Mouse (Mus musculus): ENCODE data around the gene Kif26b. TPM values are rescaled to one million over a fixed set of nuclear protein-coding genes. Genes with fewer than 3 reads are reported as not detected.

Gene Kif26b
- polyA plus RNA-seq, 1 experiment from 2014 or later: 1.8 TPM

DNA sequence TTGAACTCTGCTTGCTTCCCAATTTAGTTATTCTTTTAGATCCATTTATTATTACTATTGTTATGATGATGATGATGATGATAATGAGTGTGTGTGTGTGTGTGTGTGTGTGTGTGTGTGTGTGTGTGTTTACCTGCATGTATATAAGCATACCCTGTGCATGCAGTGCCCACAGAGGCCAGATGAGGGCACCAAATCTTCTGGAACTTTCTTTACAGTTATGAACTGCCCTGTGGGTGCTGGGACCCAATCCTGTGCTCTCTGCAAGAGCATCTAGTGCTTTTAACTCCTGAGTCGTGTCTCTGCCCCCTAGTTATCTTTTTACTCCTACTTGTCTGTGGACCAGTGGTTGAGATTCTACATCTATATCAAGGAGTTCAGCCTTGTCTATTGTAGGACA is 219.7 kb downstream of the Kif26b start:
- Histone ChIP-seq H3K9ac (ENCODE audit: low read length) (no peak overlapping the region), H3K4me2 (ENCODE audit: low read depth, low read length) (no peak overlapping the region), H3K36me3 (ENCODE audit: control insufficient read depth, insufficient read depth, low read length) (no peaks in the 10 kb centered on the region), H3K27ac (ENCODE audit: low read length) (no peak overlapping the region), H3K9me3 (replicated peaks; ENCODE audit: control insufficient read depth, low read length) (peaks cover 4% of the 10 kb centered on the region; the same call in 1 of the 2 replicates), H3K27me3 (ENCODE audit: control insufficient read depth, insufficient read depth, low read length) (no peaks in the 10 kb centered on the region), H3K4me1 (ENCODE audit: control insufficient read depth, insufficient read depth, low read length) (no peaks in the 10 kb centered on the region), H3K4me3 (replicated peaks; ENCODE audit: low read length) (no peak overlapping the region)
- no peak for ATAC-seq (ENCODE audit: insufficient read depth, low FRiP score)
- 85% methylated on average over 1 of the region's 1 CpGs for WGBS

DNA sequence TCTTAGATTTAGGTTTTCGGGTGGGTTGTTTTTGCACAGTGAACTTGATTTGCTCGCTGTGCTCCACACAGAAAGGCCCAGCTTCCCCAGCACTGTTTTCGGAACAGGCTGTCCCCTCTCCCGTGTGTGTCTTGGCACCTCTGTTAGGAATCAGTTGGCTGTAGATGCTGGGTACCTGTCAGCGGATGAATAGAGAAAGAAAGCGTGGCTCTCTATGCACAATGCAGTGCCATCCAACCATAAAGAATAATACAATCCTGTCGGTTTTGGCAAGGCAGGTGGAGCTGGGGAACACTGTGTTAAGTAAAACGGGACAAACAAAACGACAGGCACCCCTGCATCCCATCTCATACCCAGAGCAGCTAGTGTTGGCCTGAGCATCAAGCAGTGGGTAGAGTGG is 220.9 kb downstream of the Kif26b start:
- no peaks in the 10 kb centered on the region for H3K4me1 ChIP-seq (ENCODE audit: control insufficient read depth, insufficient read depth, low read length)
- 89% methylated on average over 9 of the region's 9 CpGs for WGBS
- peaks cover 4% of the 10 kb centered on the region; the same call in 1 of the 2 replicates for H3K9me3 ChIP-seq (replicated peaks; ENCODE audit: control insufficient read depth, low read length)
- no peak for ATAC-seq (ENCODE audit: insufficient read depth, low FRiP score)
- no peak overlapping the region for H3K4me3 ChIP-seq (replicated peaks; ENCODE audit: low read length)
- no peak overlapping the region for H3K9ac ChIP-seq (ENCODE audit: low read length)
- H3K4me2 ChIP-seq (ENCODE audit: low read depth, low read length): no peak overlapping the region
- no peak overlapping the region for H3K27ac ChIP-seq (ENCODE audit: low read length)
- H3K36me3 ChIP-seq (ENCODE audit: control insufficient read depth, insufficient read depth, low read length): no peaks in the 10 kb centered on the region
- no peaks in the 10 kb centered on the region for H3K27me3 ChIP-seq (ENCODE audit: control insufficient read depth, insufficient read depth, low read length)

- Histone ChIP-seq H3K9ac (ENCODE audit: low read length) (no peak overlapping the region), H3K9me3 (replicated peaks; ENCODE audit: control insufficient read depth, low read length) (no peaks in the 10 kb centered on the region), H3K36me3 (ENCODE audit: control insufficient read depth, insufficient read depth, low read length) (no peaks in the 10 kb centered on the region; the same call in 1 of the 2 replicates), H3K27ac (ENCODE audit: low read length) (no peak overlapping the region), H3K4me3 (replicated peaks; ENCODE audit: low read length) (no peak overlapping the region), H3K27me3 (ENCODE audit: control insufficient read depth, insufficient read depth, low read length) (no peaks in the 10 kb centered on the region), H3K4me1 (ENCODE audit: control insufficient read depth, insufficient read depth, low read length) (no peaks in the 10 kb centered on the region), H3K4me2 (ENCODE audit: low read depth, low read length) (no peak overlapping the region)
- WGBS: 47% methylated on average over 3 of the region's 3 CpGs
- no peak for ATAC-seq (ENCODE audit: insufficient read depth, low FRiP score)
Observed at GRCm38 (mm10) chr1:178758441-178758840, 229.5 kb downstream of the Kif26b start.

DNA sequence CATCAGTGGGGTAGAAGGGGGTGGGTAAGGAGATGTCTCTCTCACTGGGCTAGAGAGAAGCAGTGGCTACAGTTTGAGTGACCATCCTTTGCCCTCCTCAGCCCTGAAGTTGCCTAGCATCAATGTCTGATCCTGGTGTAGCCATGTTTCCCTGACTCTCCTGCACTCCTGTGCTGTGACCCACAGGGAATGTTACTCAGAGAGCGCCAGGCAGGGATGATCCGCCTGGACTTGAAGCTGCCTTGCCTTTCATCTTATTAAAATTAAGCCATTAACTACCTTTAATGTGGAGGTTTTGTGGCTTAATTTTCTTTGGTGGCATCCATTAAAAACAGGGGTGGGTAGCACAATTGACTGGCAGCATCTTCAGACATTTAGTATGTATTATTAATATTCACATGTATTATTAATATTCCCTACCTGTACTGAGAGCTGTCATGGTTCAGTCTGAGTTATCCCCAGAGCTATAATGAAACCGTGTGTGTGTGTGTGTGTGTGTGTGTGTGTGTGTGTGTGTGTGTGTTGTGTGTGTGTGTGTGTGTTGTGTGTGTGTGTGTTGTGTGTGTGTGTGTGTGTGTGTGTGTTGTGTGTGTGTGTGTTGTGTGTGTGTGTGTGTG is 233.3 kb downstream of the Kif26b start:
- WGBS: 84% methylated on average over 3 of the region's 3 CpGs
- no peak overlapping the region for H3K9ac ChIP-seq (ENCODE audit: low read length)
- H3K27ac ChIP-seq (ENCODE audit: low read length): no peak overlapping the region
- no peaks in the 10 kb centered on the region for H3K9me3 ChIP-seq (replicated peaks; ENCODE audit: control insufficient read depth, low read length)
- H3K36me3 ChIP-seq (ENCODE audit: control insufficient read depth, insufficient read depth, low read length): no peaks in the 10 kb centered on the region
- no peak for ATAC-seq (ENCODE audit: insufficient read depth, low FRiP score)
- H3K4me2 ChIP-seq (ENCODE audit: low read depth, low read length): no peak overlapping the region
- H3K4me3 ChIP-seq (replicated peaks; ENCODE audit: low read length): no peak overlapping the region
- H3K4me1 ChIP-seq (ENCODE audit: control insufficient read depth, insufficient read depth, low read length): no peaks in the 10 kb centered on the region
- H3K27me3 ChIP-seq (ENCODE audit: control insufficient read depth, insufficient read depth, low read length): no peaks in the 10 kb centered on the region

DNA sequence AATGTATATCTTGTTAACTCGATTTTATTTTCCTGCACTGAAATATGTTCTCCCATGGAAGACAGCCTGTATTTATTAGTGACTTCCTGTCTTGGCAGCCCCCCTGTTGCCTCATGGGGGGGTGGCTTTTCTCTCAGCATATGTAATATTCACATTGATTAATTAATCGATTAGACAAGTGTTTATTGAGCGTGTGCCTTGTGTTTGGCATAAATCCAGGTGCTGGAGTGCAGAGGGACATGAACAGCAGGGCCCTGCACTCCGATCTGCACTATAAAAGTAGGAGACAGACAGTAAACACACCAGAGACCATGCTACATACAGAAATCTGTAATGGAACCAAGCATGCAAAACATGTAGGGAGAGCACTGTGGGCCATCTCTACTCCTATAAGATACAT is 236.0 kb downstream of the Kif26b start:
- Histone ChIP-seq H3K4me3 (replicated peaks; ENCODE audit: low read length) (no peak overlapping the region), H3K9me3 (replicated peaks; ENCODE audit: control insufficient read depth, low read length) (no peaks in the 10 kb centered on the region), H3K27ac (ENCODE audit: low read length) (no peak overlapping the region), H3K4me1 (ENCODE audit: control insufficient read depth, insufficient read depth, low read length) (no peaks in the 10 kb centered on the region), H3K4me2 (ENCODE audit: low read depth, low read length) (no peak overlapping the region), H3K36me3 (ENCODE audit: control insufficient read depth, insufficient read depth, low read length) (no peaks in the 10 kb centered on the region), H3K9ac (ENCODE audit: low read length) (no peak overlapping the region), H3K27me3 (ENCODE audit: control insufficient read depth, insufficient read depth, low read length) (no peaks in the 10 kb centered on the region)
- ATAC-seq (ENCODE audit: insufficient read depth, low FRiP score): no peak
- WGBS: 50% methylated on average over 4 of the region's 4 CpGs

GRCm38 (mm10) chr1:178765650-178766049 is 236.7 kb downstream of the Kif26b start:
- Histone ChIP-seq H3K9ac (ENCODE audit: low read length) (no peak overlapping the region), H3K27ac (ENCODE audit: low read length) (no peak overlapping the region), H3K9me3 (replicated peaks; ENCODE audit: control insufficient read depth, low read length) (no peaks in the 10 kb centered on the region), H3K4me1 (ENCODE audit: control insufficient read depth, insufficient read depth, low read length) (no peaks in the 10 kb centered on the region), H3K36me3 (ENCODE audit: control insufficient read depth, insufficient read depth, low read length) (no peaks in the 10 kb centered on the region), H3K4me2 (ENCODE audit: low read depth, low read length) (no peak overlapping the region), H3K27me3 (ENCODE audit: control insufficient read depth, insufficient read depth, low read length) (no peaks in the 10 kb centered on the region), H3K4me3 (replicated peaks; ENCODE audit: low read length) (no peak overlapping the region)
- 79% methylated on average over 2 of the region's 2 CpGs for WGBS
- ATAC-seq (ENCODE audit: insufficient read depth, low FRiP score): no peak

DNA sequence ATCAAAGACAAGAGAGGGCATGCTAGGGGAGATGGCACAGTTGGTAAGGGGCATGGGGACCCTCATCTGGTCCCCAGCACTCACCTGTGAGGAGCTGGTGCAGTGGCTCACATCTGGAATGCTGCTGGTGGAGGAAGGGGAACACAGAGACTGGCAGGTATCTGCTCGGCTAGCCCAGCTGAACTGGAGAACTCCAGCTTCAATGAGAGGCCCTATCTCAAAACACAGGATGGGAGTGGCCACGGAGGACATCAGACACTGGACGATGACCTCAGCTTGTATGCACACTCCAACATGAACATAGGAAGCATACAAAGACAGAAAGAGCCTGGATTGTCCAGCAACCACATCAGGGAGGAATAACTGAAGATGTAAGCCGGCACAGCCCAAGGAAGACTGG is 240.1 kb downstream of the Kif26b start:
- no peak overlapping the region for H3K9ac ChIP-seq (ENCODE audit: low read length)
- H3K4me1 ChIP-seq (ENCODE audit: control insufficient read depth, insufficient read depth, low read length): no peaks in the 10 kb centered on the region
- ATAC-seq (ENCODE audit: insufficient read depth, low FRiP score): no peak
- H3K4me2 ChIP-seq (ENCODE audit: low read depth, low read length): no peak overlapping the region
- no peaks in the 10 kb centered on the region for H3K9me3 ChIP-seq (replicated peaks; ENCODE audit: control insufficient read depth, low read length)
- H3K4me3 ChIP-seq (replicated peaks; ENCODE audit: low read length): no peak overlapping the region
- no peaks in the 10 kb centered on the region for H3K27me3 ChIP-seq (ENCODE audit: control insufficient read depth, insufficient read depth, low read length)
- H3K36me3 ChIP-seq (ENCODE audit: control insufficient read depth, insufficient read depth, low read length): no peaks in the 10 kb centered on the region
- no peak overlapping the region for H3K27ac ChIP-seq (ENCODE audit: low read length)
- 81% methylated on average over 4 of the region's 4 CpGs for WGBS

GRCm38 (mm10) chr1:178769988-178770387 is 241.1 kb downstream of the Kif26b start:
- H3K27ac ChIP-seq (ENCODE audit: low read length): no peak overlapping the region
- H3K27me3 ChIP-seq (ENCODE audit: control insufficient read depth, insufficient read depth, low read length): no peaks in the 10 kb centered on the region
- WGBS: 76% methylated on average over 6 of the region's 6 CpGs
- H3K4me2 ChIP-seq (ENCODE audit: low read depth, low read length): no peak overlapping the region
- no peaks in the 10 kb centered on the region for H3K9me3 ChIP-seq (replicated peaks; ENCODE audit: control insufficient read depth, low read length)
- no peaks in the 10 kb centered on the region for H3K4me1 ChIP-seq (ENCODE audit: control insufficient read depth, insufficient read depth, low read length)
- no peak for ATAC-seq (ENCODE audit: insufficient read depth, low FRiP score)
- H3K36me3 ChIP-seq (ENCODE audit: control insufficient read depth, insufficient read depth, low read length): no peaks in the 10 kb centered on the region
- H3K9ac ChIP-seq (ENCODE audit: low read length): no peak overlapping the region
- no peak overlapping the region for H3K4me3 ChIP-seq (replicated peaks; ENCODE audit: low read length)

DNA sequence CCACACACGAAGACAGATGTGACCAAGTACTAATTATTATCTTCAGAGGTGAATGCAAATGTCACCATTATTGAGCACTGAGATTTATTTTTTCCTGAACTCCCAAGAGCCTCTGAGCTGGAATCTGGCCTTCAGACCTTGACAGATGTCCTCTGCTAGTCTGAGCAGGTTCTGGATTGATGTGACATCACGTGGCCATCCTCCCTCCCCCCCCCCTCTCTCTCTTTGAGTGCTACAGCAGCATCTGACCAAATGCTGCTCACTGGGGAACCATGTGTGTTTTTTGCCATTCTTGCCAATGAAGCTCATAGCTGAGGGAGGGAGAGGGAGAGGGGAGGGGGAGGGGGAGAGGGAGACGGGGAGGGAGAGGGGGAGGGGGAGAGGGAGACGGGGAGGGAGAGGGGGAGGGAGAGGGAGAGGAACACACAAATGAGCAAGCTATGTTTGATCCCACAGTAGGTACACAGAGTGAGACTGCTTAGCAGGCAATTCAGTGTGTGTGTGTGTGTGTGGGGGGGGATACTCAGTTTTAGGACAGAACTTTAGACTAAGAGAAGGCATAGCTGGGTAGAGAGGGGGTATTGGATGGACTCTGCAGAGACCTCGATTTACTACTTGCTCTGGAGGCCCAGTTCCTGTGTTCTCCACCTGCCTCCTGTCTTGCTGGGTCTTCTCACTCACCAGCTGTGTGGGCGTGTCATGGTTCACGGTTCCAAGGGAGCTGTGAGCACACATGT is 241.9 kb downstream of the Kif26b start:
- H3K4me2 ChIP-seq (ENCODE audit: low read depth, low read length): no peak overlapping the region
- no peak overlapping the region for H3K27ac ChIP-seq (ENCODE audit: low read length)
- no peaks in the 10 kb centered on the region for H3K36me3 ChIP-seq (ENCODE audit: control insufficient read depth, insufficient read depth, low read length)
- ATAC-seq (ENCODE audit: insufficient read depth, low FRiP score): no peak
- no peak overlapping the region for H3K9ac ChIP-seq (ENCODE audit: low read length)
- H3K4me3 ChIP-seq (replicated peaks; ENCODE audit: low read length): no peak overlapping the region
- H3K4me1 ChIP-seq (ENCODE audit: control insufficient read depth, insufficient read depth, low read length): no peaks in the 10 kb centered on the region
- H3K27me3 ChIP-seq (ENCODE audit: control insufficient read depth, insufficient read depth, low read length): no peaks in the 10 kb centered on the region
- 51% methylated on average over 6 of the region's 7 CpGs for WGBS
- no peaks in the 10 kb centered on the region for H3K9me3 ChIP-seq (replicated peaks; ENCODE audit: control insufficient read depth, low read length)

Data from stomach, embryonic 16.5 days (tissue).